Mouse (Mus musculus): ENCODE data around the gene Clstn2. TPM values are rescaled to one million over a fixed set of nuclear protein-coding genes. Genes with fewer than 3 reads are reported as not detected.

Clstn2 gene
- total RNA-seq, 1 experiment from 2014 or later: 4.6 TPM

DNA sequence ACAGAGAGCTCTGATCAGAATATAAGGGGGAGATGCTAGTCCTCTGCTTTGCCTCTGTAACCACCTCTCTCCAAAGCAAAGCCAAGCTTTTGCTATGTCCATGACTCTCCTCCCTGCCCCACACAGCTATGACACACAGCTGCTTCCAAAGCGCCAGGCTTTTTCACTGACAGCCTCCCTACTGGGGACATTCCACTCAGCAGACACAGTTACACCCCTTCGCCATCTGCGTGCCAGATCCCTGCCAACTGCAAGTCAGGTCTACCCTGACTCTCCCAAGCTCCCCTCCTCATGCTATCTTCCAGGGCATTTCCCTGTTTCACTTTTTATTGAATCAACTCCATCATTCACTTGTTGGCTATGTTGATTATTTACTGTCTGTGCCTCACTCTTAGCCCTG lies 259.1 kb downstream of the Clstn2 start:
- no peak for DNase-seq

DNA sequence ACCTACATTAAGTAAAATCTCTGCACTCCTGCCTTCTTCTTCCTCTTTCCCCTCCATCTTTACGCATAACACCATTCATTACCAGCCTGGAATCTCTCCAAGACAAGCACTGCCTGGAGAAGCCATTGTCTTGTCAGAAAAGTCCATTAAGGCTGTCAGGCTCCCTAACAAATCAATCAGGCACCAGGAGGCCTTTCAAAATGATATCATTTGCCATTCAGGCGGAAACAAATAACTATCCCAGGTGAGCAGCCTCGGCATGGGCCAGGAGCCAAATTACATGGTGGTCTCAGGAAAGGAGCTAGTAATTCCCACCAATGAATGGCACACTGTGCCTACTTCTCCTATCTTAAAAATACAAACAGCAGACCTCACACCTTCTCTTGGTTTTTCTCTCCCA lies 260.6 kb downstream of the Clstn2 start:
- no peak for DNase-seq

DNA sequence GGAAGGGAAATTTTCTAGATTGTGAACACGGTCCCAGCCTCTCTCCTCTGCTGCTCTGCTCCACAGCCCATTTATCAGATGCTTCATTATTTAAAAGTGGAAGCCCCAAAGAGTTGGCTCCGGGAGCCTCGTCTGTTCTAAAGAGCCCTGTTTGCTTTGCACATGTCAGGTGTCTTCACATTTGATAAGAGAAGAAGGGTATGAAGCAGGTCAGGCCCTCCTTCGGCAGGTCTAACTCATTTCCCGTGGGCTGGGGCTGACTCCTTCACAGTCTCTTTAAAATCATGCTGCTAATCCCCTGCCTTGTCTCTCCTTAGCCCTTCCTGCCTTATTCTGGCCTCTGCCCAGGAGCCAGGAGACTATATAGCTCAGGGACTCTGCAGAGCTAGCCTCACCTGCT lies 263.6 kb downstream of the Clstn2 start:
- DNase-seq: no peak

DNA sequence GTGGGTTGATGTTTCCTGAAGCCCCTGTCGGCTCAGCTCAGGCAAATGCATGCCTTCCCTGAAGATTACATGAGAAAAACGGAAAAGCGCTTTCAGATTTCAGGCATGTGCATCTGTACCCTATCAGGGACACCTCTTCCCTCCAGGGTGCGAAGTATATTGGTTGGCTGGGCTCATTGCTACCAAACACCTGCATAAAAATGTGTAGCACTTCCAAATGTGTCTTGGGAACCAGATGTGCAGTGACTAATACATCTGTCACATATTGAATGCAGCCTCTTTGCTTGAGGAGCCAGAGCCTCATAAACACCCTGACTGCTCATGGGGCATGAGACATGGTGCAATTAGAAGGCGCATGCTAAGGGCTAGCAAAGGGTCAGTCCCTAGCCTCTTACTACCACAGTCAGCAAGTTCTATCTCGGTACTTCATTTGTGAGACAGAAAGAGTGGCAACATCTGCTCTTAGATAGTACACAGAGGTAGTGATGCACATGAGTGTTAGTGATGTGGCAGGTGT lies 267.7 kb downstream of the Clstn2 start:
- no peak for DNase-seq

DNA sequence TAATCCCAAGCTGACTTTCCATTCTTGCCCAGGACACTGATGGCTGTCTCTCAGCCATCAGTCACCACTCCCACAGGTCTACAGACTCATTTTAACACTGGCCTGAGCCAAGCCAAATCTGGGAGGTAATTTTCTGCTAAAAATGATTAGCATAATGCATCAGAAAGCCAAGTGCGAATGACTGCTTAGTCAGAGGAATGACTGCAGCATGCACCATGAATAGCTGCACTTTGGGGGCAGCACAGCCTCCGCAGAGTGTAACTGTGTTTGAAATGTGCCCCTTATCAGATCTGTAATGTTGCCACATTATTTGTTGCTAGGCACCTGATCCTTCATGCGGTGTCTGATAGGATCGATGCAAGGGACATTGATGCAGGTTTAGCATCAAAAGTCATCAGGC lies 269.9 kb downstream of the Clstn2 start:
- DNase-seq: no peak

DNA sequence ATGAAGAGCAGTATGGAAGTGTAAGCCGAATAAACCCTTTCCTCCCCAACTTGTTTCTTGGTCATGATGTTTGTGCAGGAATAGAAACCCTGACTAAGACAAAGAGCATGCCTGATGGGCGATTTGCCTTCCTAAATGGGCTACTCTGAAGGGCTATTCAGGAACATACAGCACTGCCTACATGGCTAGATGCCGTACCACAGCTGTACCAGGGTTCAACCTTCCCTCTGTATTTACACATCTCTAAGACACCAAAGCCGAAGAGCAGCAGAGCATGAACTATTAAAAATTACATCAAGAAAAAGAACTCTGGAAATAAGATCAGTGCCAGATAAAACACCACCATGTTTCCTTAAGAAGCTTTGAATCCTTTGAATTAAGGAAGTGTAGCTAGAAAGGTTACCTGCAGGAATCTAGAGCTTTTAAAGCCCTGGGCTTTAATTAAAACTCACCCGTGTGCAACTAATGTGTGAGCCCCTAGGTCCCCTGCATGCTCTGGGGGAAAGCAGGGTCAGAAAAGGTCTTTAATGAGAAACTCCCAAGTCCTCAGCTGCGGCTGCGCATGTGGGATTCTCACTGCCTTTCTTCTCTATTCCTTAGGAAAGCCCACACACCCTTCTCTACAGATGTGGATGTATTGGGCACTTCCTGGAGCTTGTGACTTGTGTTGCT lies 277.2 kb downstream of the Clstn2 start:
- no peak for DNase-seq

DNA sequence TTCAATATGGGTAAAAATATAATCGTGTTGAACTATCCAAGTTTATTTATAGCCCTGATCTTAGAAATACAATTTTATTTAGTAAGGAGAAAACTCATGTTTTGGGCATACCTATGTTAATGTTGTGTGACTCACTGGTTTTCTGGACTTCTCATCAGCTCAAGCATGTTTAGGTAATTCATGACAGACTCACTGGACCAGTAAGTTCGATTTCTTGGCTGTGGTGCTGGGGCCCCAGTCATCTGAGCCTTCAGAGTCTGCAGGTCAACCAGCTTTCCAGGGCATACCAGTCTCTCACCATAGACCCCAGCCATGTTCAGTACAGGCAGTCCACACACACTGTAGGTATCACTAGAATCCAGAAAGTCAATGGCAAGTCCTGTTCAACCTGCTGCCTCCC lies 279.3 kb downstream of the Clstn2 start:
- DNase-seq: no peak

DNA sequence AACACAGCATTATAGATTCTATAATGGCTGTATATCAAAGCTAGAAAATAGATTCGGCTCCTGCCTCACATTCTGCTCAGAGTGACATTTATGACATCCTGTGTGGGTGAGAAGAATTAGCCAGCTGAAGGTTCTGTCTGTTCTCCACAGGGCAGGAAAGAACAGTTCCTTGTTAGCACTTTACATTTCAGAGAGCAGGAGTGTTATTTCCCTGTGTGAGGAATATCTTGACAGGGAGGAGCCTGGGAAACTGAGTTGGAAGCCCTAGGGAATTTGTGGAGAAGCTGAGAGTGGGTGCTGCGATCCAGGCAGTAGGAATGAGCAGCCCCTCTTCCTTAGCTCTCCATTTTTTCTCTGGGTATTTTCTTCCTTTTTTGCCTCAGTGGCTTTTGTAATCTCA lies 286.4 kb downstream of the Clstn2 start:
- no peak for DNase-seq

DNA sequence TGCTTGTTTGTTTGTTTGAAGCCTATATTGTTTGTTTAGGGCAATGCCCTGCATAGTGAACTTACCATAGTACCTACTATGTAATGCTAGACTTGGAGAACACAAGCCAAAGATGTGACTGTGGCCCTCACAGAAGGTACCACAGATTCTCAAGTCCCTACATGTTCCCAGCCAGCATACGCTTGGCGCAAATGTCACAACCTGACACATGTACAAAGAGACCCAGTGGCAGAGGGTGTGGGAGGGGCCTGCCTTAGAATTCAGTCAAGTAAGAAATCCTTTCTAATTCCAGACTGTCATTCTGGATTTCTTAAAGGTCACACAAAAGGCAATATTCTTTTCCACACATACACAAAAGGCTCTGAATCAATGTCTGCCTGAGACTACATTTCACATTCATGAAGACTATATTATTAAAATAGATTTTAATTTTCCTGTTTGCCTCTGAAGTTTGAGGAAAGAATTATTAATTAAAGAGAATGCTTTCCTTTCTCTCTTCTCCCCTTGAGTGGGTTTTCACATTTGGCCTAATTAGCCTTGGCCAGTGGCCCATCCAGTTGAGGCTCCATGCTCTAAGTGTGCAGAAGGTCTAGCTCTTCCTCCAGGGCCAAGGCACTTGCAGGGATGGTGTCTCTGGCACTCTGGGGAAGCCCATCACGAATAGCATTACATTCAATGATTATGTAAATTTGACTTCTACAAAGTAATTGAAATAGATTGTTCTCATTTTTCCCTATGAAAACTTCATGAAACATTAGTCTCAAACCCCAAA lies 305.1 kb downstream of the Clstn2 start:
- DNase-seq: no peak

DNA sequence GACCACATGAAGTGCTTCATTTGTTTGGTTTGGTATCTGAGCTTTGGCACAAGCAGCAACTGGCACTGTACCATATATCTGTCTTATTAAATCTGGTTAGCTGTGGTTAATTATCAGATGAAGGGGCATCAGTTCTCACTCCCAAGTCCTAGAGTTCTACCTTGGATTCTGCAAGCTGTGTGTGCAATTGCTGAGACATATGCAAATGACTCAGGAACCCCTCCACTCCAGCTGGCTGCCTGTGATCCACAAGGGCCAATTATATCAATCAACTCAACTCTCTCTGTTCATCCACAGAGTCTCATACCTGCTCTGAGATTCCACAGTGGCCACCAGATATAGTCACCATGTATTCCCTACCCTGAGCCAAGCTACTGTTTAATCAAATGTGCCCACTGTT lies 315.3 kb downstream of the Clstn2 start:
- no peak for DNase-seq

DNA sequence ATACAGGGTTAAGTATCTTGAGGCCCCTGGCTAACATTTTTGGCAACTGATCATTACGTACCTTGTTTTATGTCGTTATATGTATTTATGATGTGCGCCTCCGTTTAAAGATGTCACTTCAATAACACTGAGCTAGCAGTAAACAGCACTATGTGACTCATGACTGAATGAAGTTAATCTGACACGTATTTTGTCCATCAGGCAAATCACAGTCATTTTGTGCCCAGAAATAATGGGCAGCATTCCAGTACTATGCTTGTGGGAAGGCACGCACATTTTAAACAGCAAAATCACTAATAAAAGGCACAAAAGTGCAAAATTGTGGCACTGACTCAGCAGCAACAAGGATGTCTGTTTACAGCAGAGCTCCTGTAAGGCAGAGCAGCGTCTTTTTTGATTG lies 316.0 kb downstream of the Clstn2 start:
- peak; percentile 12 for DNase-seq

DNA sequence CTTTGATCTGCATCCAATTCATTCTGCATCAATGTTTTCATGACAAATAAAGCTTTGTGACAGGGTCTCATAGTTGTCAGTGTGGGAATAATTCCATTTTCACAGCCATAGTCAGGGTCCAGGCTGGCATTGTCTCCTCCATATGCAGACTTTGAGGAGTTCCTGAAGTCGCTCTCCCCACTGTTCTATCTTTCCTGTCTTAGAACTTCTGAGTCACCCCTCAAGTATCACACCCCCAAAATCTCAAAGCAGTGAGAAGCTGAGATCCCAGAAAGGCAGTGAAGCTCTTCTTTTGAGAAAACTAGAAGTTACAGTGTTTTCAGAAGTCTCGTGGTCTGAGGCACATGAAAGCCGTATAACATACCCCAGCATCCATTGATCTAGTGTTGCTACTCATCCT lies 320.1 kb downstream of the Clstn2 start:
- DNase-seq: no peak

DNA sequence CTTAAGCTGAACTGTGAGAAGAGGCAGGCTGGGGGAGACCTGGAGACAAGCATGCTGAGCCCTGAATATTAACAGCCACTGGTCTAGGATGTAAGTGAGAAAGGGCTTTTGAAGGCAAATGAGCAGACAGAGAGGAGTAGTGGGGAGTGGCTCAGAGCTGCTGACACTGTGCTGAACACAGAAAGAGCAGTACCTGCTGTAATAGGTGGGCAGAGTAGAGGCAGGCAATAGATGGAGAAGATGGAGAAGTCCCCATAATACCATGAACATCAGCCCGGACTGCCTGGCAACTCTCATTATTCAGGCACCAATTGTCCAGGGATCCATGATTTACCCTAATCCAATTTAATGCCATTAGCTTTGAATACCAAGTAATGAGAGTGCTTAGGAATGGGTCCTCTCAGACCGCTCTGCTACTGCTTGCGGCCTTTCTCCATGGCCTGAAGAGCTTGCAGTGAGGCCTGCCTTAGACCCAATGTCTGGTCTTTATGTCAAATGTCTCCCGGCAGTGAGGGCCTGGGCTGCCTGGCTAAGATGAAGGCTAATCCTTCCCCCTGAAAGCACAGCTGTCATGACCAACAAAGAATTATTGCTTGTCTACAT lies 329.0 kb downstream of the Clstn2 start:
- DNase-seq: no peak

DNA sequence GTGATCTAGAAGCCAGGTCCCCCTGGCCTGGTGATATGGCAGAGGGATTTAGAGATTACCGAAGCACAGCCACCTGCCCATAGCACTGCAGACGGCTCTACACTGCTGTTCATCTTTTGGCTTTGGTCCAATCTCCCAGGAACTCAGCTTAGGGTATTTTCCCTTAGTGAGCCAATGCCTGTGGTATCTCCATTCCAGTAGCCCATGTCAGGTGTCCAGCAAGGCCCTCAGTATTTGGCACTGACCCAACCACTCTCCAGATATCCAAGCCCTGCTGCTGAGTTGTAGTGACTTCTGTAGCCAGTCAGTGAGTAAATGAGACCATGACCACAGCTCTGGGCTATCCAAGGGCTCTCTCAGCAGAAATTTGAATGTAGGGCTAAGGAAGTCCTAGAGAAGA lies 330.0 kb downstream of the Clstn2 start:
- no peak for DNase-seq

DNA sequence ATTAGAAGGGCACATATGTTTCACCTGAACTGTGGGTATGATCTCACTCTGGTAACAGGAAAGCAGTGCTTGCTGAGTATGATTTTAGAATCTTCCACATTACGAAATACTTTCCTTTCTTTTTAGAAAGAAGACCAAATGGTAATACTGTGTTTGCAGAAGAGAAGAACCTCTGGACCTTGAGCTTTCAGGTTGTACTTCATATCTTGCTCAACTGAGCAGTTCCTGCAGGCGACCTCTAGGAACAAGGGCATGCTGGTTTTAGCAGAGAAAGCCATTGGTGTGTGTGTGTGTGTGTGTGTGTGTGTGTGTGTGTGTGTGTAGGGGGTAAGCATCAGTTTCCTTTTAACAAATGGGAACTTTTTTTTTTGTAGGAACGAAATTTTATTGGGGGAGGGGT lies 333.0 kb downstream of the Clstn2 start:
- DNase-seq: no peak

DNA sequence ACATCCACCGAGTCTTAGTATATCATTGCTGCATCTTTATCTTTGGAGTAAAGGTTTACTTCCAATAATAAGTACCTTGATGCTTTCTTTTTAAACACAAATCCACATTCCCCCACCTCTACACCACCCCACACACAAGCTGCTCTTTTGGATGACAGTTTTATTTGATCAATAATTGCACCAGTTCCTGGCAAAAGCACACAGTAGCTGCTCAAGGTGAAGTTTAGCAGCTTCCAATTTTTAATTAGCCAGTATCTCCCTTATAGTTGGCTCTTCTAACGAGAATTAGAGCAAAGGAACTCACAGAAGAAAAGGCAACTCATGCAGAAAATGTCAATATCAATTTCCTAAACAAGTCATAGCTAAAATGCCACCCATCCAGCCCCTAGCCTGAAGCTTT lies 334.0 kb downstream of the Clstn2 start:
- DNase-seq: no peak

DNA sequence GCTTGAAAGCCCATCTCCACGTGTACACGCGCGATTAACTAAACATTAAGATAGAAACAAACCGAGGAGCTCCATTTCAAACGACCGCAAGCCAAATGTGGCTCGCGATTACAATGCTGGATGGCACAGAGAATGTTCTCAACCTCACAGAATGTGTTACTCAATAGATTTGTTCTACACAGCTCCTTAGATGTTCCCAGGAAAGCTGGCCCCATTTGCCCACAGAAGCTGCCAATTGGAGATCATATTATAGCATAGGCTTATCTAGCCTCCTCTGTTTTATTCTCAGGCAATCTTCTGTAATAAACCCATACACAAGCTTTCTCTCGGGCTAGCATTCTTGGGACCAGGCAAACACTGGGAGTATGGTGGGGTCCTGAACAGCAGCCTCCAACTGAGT lies 334.9 kb downstream of the Clstn2 start:
- no peak for DNase-seq

DNA sequence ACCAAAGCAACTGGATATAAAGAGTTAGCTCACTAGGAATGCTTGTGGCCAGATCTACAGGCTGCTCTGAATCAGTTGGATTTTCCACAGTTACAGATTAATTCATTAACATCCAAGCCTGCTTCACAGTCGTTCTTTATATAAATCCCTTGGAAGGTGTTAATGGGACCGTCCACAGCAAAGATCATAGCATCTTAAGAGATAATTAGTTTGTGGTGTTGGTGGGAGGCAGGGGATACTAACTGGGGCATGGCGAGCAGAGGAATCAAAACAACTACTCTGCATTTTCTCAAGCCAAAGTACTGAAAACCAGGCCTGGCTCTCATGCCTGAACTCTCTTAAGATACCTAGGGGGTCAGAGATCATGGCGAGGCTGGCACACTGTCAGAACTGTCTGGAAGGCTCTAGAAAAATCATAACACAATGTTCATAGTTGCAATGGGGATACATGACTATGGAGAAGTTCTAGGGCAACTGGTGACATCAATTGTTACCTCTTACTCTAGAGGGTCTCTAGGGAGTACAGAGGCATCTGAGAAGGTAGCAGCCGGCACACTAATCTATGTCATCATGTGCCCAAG lies 336.2 kb downstream of the Clstn2 start:
- DNase-seq: no peak

DNA sequence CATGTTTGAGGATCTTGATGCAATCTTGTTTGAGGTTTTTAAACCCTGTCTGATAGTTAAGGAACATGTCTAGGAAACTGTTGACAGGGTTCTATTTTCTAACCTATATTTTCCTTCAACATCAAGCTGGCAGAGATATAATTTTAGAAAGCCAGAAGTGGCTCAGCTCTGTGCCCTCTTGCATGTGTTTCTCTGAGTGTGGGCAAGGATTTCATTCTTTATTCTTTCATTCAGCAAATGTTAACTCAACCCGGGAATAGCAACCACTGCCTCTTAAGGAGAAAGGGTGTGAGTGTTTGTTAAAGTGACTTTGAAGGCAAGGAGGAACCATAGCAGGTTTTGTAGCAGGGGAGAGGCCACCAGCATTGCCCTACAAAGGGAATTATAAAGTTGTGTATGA lies 337.7 kb downstream of the Clstn2 start:
- DNase-seq: no peak

DNA sequence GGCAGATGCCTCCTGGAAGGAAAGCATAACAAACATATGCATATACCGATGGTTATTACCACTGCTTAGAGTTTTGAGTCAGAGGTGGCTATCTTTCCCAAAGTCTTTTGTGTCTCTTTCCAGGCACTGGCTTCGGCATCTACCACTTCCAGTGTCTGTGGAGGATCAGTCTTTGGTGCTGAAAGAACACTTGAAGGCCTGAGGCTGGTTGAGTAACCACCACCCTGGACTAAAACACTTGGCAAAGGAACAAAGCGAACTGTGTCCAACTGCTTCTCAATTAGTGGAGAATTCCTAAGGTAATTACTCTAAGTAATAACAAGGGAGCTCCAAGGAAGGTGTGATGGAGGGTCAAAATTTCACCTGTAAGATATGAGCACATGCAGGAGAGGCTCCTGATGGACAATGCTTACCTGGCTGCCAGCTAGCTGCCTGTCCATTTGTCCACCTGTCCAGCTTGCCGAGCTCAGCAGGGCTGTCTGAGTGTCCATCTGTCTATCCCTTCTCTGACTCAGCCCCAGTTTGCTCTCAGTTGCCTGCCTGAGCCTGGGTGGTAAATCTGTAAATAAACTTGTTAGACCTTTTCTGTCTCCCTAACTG lies 346.1 kb downstream of the Clstn2 start:
- no peak for DNase-seq

DNA sequence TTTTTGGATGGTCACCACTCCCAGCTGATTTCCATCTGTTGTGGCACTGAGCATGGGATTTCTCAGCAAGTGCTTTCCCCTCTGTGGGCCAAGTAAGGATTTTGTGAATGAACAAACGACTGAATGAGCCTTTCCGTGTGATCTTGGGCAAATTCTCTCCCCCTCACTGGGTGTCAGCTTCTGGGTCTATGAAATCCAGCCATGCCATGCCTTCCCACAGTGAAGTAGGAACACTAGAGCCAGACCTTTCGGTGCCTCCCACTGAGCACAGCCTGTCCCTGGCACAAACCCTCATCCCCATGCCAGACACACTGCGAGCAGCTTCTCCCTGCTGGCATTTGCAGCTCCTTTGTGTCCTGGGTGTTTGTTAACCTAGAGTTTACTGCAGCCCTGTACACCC lies 347.3 kb downstream of the Clstn2 start:
- no peak for DNase-seq

DNA sequence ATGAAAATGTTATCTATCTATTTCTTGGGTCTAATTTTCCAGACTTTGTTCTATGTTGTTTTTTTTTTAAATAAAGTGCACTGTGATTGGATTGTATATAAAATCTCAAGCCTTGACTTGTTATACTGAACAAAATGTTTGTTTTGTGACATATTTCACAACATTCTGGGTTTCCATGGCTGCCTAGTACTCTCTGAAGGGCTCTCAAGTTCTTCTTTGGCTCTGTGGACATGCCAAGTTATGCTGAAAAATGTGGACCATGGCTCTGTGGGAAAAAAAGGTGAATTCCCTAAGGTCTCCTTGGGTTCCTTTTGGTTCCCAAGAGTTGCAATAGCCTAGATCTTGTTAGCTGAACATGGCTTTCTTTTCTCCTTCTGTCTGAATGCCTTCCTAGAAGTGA lies 353.1 kb downstream of the Clstn2 start:
- no peak for DNase-seq

DNA sequence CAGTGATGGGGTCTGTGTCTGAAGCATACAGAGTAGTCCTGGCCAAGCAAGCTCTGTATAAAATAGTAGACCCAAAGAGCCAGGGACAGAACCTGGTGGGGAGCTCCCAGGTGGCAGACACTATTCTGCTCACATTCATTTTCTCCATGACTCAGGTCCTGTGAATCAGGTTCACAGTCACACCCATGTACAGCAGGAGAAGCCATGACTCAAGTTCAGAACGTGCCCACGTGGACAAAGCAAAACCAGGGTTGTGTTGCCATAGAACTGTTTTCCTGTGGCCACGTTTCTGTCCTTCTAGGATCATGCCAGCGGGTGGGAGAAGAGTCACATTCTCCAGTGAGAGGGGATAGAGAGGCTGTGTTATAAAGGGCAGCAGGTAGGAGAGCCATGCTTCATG lies 353.9 kb downstream of the Clstn2 start:
- DNase-seq: no peak

Data from adrenal gland, postnatal 14 days (tissue).